Mouse (Mus musculus) lung, postnatal 0 days (tissue): ENCODE results near the gene F930015N05Rik.

Experiments used
- CTCF ChIP-seq: IDR thresholded peaks from 2 replicates; pipeline ENCODE4 v1.5.1; 2016; ENCODE audit warnings: antibody characterized with exemption, mild to moderate bottlenecking
- EP300 ChIP-seq: IDR thresholded peaks from 2 replicates; pipeline ENCODE4 v1.6.1; 2016; ENCODE audit warnings: antibody characterized with exemption, mild to moderate bottlenecking, control low read depth

DNA sequence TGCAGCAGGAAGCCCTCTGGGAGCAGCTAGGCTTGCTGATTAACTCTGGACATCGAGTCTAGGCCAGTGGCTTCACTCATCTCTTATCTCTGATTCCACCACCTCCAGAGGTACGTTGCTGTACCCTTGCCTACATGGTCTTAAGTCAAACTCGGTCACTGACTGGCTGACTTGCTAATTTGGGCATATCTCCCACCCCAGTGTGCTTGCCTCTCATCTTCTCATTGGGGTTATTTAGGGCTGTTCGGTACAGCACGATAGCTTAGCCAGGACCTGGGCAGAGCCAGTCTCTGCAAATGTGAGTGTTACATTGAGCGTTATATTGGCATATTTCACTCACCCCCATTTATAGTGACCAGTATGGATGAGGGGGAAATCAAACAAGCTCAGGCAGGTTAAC is 39.5 kb downstream of the F930015N05Rik start:
- TF ChIP-seq CTCF (no peak), EP300 (no peak)
